Mouse (Mus musculus) cerebellum, postnatal 14 days (tissue): ENCODE data around the gene Dbf4.

Experiments
- DNase-seq, 2 experiments: peaks; one replicate each; pipeline ENCODE4 v3.0.0; 2021; ENCODE audit warnings: mixed read lengths in 2 of 2

The Dbf4 gene

DNA sequence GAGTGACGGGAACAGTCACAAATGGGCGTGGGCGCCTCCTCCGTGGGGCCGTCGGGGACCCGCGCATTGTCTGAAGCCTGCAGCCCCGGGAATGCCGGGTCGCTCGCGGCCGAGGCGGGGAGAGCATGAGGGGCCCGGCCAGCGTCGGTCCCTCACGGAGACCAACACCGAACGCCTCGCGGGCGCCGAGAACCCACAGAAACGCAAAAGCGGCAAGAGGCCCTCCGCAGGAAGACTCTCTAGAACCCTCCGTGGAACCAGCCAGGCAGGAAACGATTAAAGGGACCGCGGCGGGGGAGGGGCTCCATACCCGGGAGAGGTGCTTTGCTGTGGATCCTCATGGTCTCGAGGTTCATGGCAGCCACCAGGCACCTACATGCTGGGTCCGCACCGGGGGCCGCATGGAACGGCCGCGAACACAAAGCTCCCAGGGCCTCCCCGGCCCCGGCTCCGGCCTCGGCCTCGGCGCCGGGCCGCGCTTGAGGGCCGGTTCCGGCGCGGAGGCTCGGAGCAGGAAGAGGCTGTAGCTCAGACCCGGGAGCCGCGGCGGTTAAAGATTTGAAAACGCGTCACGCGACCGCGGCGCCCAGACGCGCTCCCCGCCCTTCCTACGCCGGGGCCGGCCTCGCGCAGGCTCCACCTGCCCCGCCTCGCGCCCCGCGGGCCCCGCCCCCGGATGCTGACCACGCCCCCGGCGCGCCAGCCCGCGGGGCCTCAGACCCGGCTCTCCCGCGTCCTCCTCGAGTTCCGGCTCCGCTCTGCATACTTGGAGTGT is at the start of gene Dbf4, which contains the start of gene Slc25a40:
TSS of gene Dbf4 (minus strand) at position 560 of the 775 bp plus-strand sequence.
TSS of gene Slc25a40 (plus strand) at position 694 of the 775 bp plus-strand sequence.
- peak; percentile 93 to 95 for DNase-seq

GRCm38 (mm10) chr5:8456561-8456960 is 34.0 kb upstream of the Dbf4 start:
- DNase-seq: no peak

- no peak for DNase-seq
Measured at GRCm38 (mm10) chr5:8455565-8455964, 33.0 kb upstream of the Dbf4 start.

DNA sequence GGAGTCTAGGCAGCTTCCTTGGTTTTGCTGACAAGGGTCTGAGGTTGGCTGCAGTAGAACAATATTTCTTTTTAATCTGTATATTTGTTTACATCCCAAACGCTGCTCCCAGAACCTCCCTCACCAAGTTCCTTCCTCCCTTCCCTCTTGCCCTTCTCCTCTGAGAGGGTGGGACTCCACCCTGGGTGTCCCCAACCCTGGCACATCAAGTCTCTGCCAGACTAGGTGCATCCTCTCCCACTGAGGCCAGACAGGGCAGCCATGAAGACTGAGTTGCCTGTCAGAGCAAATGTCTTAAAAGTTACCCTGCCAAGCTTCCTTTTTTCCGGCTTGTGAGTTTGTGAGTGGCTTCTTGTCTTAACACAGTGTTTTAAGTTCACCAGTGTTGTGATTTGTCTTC is 16.6 kb upstream of the Dbf4 start:
- DNase-seq: no peak

- no peak for DNase-seq
Measured at GRCm38 (mm10) chr5:8437481-8438156, 15.1 kb upstream of the Dbf4 start.

- DNase-seq: no peak
Measured at GRCm38 (mm10) chr5:8425899-8426298, 3.4 kb upstream of the Dbf4 start.

- no peak for DNase-seq
Measured at GRCm38 (mm10) chr5:8424116-8424515, 1.6 kb upstream of the Dbf4 start.

- DNase-seq: peak; percentile 14 to 31
Measured at GRCm38 (mm10) chr5:8422932-8423928, 714 bp upstream of the Dbf4 start.

GRCm38 (mm10) chr5:8421424-8421823 is 1.1 kb downstream of the Dbf4 start:
- DNase-seq: no peak

- DNase-seq: no peak
Measured at GRCm38 (mm10) chr5:8417443-8417842, 5.1 kb downstream of the Dbf4 start.

GRCm38 (mm10) chr5:8416683-8417413 is 5.7 kb downstream of the Dbf4 start:
- DNase-seq: no peak

GRCm38 (mm10) chr5:8408746-8409145 is 13.8 kb downstream of the Dbf4 start:
- DNase-seq: no peak

DNA sequence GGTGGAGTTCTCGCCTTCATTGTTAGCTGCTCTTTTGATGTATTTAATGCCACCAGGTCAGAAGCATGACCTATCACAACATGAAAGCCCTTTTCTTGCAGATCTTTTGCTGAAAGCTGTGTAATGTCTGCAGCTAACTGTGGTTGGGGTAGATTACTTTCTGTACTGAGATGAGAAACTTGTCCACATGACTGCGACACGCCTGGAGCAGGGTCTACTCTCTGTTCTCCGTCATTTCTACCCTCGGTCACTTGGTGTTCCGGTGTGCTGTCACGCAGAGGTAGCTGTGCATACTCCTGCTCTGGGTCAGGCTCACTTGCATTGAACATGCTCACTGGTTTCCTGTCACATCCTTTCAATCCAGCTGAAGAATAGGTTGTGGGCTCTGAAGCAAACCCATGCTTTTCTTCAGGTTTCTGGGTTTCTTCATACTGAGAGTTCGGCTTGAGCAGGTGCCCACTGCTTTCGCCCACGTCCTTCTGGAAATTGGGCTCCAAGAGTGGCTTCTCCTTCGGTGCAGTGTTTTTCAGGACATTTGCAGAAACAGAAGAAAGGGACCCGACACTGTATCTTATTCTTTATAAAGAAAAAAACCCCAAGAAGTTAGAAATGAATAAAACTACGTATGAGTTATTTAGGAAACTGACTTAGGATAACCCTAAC is 24.8 kb downstream of the Dbf4 start:
- no peak for DNase-seq

- DNase-seq: no peak
Measured at GRCm38 (mm10) chr5:8393891-8394583, 28.5 kb downstream of the Dbf4 start.

DNA sequence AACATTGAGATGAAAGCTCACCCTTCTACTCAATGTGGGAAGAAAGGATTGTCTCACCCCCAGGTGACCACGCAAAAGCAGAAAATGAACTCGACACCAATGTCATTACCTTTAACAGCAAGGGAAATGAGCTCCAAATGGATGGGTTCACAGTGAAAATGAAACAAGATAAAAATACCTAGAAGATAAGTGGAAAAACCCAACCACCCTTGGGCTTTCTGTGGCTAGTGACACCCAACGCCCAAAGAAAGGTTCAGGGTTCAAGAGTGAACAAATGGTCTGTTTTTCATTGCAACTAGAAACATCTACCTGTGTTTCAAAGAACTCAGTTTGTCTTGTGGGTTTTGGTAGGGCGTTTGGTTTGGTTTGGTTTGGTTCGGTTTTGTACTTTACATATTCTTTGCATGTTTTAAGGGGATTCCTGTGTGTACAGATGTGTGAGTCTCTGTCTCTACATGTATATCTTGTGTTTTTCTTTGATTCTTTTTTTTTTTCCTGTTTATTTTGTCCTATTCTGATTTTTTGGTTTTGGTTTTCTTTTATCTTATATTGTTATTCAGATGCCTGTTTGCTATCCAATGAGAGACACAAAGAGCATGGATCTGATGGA is 48.1 kb downstream of the Dbf4 start:
- no peak for DNase-seq

GRCm38 (mm10) chr5:8373415-8373814 is 49.1 kb downstream of the Dbf4 start:
- DNase-seq: no peak

DNA sequence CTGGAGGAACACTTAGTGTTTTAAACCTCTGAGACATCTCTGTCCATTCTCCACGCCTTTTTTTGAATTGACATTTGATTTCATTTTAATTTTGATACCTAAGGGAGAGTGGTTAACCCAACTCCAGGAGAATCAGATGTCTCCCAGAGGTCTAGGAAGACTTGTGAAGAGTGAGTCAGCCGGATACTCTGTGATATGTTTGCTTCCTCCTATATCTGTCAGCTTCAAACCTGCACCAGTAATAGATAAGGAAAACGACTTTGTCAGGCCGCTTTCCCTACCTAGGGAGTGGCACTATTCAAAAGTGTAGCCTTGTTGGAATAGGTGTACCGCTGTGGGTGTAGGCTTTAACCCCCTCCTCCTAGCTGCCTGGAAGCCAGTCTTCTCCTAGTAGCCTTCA is 53.7 kb downstream of the Dbf4 start:
- DNase-seq: no peak

GRCm38 (mm10) chr5:8368328-8368692 is 54.2 kb downstream of the Dbf4 start:
- DNase-seq: no peak

GRCm38 (mm10) chr5:8367614-8368327 is 54.7 kb downstream of the Dbf4 start, which contains the start of gene Adam22:
Adam22 (minus strand) TSS chr5:8368160.
- DNase-seq: peak; percentile 92 to 97
